Mouse (Mus musculus) liver, postnatal 0 days (tissue): ENCODE measurements at regions not wholly inside any gene's neighbourhood (a gene's known extent, or its start where the extent isn't known, plus 50 kb on each side); places are given as distances from the start of the nearest gene placed in this dataset.

Experiments used
- CTCF ChIP-seq: sonication (generic); IDR thresholded peaks from 2 replicates; pipeline ENCODE4 v1.5.1; 2016; ENCODE audit warnings: antibody characterized with exemption, low read depth
- EP300 ChIP-seq: IDR thresholded peaks from 2 replicates; pipeline ENCODE4 v1.6.1; 2016; ENCODE audit warnings: antibody characterized with exemption, low read depth, mild to moderate bottlenecking

DNA sequence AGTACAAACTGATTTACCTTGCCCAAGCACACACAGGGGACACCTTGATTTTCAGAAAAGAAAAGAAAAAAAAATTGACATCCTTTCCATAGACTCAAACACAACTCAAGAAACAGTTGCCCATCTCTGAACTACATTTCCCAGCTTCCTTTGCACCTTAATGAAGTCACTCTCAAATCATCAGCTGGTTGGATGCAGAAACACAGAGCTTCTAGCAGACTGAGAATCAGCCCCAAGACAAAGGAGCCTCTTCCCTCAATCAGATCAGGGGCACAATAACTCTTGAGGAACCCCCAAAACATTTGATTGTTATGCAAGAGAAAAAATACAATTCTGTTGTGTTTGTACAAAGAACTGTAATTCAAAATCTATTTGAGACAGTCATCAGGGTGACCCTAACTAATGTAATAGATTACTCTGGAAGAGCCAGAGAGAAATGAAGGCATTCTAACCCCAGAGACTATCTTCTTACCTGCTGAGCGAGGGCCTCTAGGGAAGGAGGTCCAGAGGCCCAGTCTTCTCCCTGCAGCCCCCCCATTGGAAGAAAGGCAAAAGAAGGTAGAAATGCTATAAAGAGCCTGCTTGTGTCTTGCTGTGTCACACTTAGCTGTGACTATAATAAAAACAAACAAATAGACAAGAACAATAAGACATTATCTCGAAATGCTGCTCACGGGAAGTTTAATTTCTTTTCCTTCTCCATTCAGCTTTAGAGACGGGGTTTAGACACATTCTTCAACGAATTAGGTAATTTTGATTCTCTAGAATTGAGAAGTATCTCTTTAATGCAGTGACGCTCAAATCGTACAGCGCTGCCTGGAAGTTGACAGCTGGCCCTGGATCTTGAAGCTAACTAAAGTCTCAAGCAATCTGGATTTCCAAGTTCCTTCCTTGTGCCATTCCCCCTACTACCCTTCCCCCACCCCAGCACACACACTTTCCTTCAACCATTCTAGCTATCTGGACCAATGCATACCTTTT, 287.5 kb downstream of the Lnpk start:
- TF ChIP-seq CTCF (no peak), EP300 (no peak)
